Mouse (Mus musculus): ENCODE results near the gene Gm2a. TPM values are rescaled to one million over a fixed set of nuclear protein-coding genes. Genes with fewer than 3 reads are reported as not detected.
"Not testable (repeated sequence)": the region's sequence is repeated elsewhere in the genome, so short reads cannot be mapped to it uniquely, and the experiment has no call there.

The Gm2a gene
- total RNA-seq (2021), result 100 to 1,000 TPM; 232 to 283 TPM
- 146 and 187 TPM in 2 replicates for polyA plus RNA-seq (2012; rRNA removed)
- long read RNA-seq, full-length matches to known transcripts, result 175 of 208 reads
- long read RNA-seq, partial matches to known transcripts, result 31 of 208 reads
- long read RNA-seq, other reads (novel, unspliced or antisense), result 2 of 208 reads

DNA sequence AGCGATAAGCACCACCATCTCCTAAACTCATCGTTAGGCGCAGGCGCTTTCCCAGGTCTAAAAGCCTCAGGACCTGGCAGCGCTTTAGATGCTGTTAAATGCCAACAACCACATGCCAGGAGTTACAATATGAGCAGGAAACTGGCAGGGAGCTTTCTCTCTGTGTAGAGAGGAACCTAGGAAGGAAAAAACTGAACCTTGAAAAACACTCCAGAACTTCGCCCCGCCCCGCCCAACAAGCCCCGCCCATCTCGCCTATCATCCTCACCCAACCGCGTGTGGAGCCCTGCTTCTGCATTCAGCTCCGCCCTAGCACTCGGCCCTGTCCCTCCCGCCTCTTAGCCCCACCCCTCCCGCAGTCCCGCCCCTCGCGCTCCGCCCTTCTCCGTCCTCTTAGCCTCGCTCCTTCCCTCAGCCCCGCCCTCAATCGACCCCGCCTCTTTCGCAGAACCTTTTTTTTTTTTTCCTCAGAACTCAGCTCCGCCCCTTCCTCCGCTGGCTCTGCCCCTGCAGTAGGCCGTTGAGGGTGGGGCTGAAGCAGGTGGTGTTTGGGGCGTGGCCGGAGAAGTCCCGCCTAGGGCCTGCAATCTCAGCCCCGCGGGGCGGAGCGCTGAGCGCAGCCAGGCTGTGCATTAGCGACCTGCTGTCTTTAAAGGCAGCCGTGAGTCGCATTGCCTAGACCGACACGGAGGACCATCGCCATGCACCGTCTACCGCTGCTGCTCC is at the start of gene Gm2a:
Gene Gm2a, plus strand, starts transcription at position 653 of the 726 bp plus-strand sequence.
- DNase-seq, result peak; percentile 98

DNA sequence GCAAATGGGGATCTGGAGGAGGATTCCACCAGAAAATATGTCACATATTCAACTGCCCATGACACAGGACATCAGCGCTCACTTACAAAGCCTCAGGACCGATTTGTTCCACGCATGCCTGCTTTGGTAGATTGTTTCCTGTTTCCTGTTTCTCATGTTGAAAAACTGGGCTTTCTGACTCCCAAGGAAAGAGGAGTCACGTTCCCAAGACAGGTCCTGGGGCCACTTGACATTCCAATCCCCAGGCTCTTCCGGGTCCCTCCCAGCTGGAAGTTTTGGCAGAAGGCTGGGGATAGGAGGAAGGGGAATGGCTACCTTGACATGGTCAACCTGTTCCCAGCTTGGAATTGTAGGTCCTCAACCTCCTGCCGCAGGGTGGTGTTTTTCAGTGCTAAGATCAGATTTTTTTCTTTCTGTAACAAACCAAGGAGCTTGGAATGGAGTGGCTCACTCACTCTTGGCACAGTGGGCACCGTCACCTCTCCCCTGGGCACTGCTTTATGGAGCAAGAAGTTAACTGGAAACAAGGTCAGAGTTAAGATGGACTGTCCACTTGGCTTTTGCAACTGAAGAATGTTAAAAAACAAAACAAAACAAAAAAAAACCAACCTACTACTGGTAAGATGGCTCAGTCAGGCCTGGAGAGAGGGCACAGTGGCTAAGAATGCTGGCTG is 46.9 kb upstream of the Gm2a start:
- DNase-seq, result peak; percentile 39

DNA sequence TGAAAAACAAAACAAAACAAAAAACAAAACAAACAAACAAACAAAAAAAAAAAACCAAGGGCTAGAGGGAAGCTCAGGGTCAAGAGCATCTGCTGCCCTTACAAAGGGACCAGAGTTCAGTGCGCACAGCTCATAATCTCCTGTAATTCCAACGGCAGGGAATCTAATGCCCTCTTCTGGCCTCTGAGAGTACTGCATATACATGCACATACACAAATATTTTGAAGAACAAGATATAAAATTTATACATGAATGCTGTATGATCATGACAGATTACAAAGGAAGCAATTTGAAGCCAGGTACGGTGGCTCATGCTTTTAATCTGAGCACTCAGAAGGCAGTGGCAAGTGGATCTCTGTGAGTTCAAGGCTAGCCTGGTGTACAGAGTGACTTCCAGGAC is 40.4 kb upstream of the Gm2a start:
- no peak for DNase-seq

DNA sequence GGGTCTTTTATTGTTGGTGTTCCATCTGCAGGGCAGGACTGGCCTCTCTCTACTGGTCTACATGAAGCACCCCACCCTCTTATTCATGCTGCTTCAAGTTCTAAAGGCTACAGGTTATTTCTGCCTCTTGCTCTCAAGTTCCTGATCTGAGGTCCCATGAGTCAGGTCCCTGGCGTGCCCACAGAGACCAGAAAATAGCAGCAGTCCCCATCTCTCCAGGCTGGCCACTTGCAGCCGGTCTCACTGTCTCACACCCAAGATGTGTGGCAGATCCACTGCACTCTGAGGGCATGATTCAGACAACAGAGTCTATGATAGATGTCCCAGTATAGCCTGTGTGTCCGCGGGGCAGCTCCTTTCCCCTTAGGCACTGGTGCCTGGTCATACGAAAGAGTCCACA is 37.1 kb upstream of the Gm2a start:
- no peak for DNase-seq

DNA sequence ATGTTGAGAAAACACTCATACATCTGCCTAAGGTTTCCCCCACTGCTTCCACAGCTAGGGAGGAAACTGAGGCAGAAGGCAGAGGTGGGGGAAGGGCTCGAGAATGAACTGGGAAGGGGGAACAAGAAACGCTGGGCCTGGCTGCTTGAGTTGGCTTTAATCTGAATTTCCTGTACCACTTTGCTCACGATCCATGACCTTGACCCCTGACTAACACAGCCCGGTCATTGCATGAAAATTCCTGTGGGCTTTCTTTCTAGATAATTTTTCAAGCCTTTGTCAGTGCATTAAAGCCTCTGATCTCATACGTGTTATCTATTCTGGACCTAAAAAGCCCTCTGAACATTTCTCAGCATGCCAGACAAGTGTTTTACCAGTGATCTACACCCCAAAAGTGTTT is 35.1 kb upstream of the Gm2a start:
- peak; percentile 53 for DNase-seq

DNA sequence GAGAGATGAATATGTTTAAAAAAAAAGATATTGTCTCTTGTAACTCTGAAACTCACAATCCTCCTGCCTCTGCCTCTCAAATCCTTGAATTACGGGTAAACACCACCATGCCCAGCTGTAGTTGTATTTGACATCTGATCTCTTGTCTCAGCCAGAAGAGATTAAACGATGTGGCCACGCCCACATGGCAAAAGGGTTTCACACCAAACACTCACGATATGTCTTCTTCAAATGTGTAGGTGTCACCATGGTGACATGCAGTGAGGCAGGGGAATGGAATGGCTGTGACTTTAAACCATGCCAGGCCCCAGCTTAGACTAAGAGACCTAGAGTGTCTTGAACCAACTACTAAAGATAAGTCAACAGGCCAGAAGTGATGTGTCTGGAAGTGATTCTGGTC is 31.0 kb upstream of the Gm2a start:
- no peak for DNase-seq

DNA sequence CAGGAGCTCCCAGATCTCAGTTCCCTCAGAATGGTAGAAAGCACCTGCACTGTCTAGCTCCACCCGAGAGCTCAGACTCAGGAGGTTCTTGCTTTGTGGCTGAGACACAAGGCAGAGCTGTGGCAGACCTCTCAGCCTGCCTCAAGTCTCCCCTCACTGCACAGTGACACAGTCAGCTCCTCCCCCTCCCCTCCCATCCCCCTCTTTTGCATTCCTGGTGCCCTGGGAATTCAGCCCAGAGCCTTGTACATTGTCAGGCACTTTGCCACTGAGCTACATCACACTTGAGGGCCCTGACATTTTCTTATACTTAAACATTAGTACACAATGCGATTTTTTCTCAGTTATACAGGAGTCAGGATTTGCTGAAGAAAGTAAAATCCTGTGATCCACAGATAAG is 28.9 kb upstream of the Gm2a start:
- DNase-seq, result no peak

DNA sequence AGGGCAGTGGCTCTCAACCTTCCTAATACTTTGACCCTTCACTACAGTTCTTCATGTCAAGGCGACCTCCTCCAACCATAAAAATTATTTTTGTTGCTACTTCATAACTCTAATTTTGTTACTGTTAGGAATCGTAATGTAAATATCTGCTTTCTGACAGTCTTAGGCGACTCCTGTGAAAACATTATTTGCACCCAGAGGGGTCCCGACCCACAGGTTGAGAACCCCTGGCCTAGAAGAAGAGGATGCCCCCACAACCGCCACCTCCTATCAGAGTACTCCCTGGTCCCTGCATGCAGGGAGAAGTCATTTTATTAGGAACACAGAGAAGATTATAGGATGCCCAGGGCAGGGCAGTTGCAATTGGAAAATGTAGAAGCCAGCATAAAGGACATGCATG is 26.6 kb upstream of the Gm2a start:
- no peak for DNase-seq

DNA sequence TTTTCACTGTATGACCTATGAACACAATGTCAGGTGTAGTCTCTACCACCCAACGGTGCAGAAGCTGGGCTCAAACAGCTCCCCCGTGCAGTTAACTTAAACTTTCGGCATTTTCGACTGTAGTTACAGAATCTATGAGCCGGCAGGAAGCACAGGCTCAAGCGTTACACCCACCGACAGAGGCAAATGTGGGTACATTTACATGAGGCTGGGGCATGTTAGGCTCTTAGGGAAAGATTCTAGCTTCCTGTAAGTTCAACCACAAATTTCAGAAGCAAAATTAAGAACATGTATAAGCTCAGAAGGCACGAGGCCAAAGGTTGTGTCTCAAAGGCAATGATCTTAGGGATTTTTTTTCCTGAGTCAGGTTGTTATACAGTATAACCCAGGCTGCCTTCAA is 25.4 kb upstream of the Gm2a start:
- no peak for DNase-seq

DNA sequence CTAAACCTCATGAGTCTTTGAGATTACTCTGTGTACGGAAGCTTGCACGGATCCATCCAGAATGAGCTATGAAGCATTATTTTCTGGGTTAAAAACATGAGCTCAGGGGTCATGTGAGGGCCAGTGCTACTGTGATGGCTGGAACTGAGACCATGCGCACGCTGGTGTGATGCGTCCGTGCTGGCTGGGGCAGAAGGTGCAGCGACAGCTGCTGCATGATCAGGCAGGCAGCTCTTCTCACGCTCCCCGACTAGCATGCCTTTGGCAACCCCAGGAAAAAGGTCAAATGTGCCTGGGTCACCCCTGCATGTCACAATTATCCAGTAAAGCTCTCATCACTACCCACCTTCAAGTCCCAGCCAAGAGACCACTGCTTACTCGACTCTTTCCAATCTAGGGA is 24.7 kb upstream of the Gm2a start:
- DNase-seq, result no peak

DNA sequence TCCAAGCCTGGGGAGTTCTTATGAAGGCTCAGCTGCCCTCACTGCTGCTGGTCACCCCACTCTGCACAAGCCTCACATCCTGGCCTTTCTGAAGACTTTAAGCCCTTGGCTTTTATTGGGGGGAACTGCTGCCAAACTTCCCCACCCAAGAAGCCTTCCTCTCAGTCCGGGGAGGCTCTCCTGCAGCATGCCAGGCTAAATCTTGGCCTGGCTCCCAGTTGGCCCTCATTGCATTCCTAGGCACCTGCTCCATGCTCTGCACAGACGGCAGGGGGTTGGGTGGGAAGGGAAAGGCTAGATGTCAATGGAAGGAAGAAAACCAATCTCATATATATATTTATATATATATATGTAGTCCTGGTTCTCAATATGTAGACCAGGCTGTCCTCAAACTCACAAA is 22.3 kb upstream of the Gm2a start:
- peak; percentile 63 for DNase-seq

DNA sequence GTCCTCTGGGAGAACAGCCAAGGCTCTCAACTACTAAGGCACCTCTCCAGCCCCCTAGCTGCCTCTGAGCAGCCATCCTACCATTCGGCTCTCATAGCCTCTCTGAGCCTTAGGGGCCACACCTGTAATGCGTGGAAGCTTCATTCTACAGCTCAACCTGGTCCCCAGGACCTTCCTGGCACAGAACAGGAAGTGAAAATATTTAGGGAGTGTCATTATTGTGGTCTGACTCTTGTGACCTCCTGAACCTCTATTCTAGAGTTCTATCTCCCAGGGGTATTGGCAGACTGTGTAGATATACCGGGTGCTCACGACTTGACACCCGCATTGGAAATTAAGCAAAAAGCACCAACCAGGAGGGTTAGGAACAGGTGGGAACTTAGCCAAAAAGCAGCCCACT is 21.7 kb upstream of the Gm2a start:
- DNase-seq, result no peak

DNA sequence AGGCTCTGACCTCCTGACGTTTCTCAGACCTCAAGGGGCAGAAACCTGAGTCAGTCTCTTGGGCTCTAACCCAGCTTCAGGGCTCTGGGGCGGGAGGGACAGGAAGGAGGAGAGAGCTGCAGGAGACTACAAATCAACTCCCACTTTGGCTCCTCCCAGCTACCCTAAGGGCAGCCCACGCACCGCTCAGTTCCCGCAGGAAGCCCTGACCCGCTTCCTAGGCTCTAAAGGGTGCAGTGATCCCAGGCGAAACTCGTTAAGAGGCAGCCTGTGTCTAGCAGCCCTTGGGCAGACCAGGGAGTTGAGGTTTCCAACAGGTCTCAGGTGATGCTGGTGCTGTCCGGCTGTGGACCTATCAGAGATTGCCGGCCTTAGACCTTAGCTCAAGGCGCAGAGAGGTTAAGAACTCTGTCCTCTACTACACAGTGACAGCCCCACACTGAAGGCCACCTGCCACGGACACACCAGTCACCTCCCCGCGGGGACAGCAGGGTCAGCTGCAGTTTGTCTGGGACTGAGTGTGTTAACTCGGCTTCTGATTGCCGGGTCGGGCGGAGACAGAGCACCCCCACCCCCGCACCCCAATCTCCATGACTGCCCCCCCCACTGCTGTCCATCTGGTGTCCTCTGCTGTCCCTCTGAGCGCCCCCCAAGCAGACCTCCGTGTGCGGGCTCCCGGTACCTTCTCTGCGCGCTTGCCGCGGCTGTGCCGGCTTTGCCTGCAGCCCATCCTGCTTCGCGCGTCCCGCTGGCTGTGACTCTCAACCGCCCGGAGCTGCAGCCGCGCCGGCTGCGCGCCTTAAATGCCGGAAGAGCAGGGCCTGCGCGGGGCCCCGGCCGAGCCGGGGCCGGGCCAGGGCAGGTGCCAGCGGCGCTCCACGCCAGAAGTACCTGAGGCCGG is 20.3 kb upstream of the Gm2a start, which contains the start of gene Ccdc69:
Gene Ccdc69, minus strand, starts transcription at position 801 of the 901 bp plus-strand sequence.
- peak; percentile 89 for DNase-seq

DNA sequence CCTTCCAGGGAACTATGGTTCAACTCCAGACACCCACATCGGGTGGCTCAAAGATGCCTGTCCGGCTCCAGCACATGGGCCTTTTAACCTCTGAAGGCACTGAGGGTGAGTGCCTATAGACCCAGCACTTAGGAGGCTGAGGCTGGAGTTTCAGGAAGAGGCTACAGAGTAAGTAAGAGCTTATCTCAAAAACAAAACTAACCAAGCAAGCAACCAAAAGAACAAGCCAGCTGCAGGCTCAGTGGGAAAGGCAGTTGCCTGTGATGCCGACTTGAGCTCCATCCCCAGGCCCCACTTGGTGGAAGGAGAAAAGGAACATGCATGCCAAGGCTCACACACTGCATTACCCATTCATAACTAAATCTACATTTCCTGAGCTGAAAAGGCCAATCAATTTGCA is 19.4 kb upstream of the Gm2a start:
- no peak for DNase-seq

DNA sequence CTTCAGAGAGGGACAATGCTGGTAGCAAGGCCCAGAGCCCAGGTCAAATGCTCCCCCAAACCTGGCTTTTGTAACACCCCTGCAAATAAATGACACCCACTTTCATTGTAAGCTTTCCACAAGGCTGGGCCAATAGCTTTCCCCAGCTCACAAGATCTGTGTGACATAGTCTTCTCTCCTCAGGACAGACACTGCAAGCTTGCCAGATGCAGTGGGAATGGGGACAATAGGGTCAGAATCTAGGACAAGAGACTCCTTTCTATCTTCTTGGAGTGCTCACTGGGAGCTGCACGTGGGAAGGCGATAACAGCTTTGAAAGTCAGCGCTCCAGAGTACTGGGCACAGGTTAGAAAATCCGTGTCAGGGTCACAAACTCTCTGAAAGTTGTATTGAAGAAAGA is 18.7 kb upstream of the Gm2a start:
- no peak for DNase-seq

DNA sequence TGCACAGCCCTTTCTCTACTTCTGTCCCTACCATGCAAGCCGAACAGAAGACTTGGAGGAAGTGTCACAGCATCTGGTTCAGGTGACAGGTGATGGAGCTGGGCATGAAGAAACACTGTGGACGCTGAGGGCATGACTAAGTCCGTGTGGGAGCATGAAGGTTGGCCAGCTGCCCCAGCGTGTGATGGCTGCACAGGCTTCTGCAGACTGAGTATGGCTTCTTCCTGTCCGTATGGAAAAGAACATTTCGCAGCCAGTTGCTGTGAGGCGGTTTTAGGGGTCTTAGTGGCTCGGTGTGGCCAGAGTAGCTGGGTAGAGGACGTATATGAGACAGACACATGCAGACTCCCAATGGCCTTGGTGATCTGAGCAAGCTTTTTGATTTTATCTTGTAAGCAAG is 16.7 kb upstream of the Gm2a start:
- peak; percentile 63 for DNase-seq

DNA sequence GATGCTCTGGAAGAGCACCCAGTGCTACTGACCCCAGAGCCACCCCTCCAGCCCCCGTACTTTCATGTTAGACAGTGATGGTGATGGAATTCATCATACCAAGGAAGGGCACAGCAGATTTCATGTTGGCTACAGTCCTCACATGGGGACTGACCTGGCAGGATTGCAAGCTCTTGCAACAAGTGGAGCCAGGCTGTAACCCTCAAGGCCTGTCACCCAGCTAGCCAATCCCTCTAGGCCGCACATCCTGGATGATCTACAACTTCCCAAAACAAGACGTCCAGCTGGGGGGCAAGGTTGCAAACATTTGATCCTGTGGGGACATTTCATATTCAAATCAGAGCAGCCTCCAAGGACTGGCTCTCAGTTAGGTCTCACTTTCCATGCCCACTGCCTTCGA is 13.3 kb upstream of the Gm2a start:
- DNase-seq, result peak; percentile 81

DNA sequence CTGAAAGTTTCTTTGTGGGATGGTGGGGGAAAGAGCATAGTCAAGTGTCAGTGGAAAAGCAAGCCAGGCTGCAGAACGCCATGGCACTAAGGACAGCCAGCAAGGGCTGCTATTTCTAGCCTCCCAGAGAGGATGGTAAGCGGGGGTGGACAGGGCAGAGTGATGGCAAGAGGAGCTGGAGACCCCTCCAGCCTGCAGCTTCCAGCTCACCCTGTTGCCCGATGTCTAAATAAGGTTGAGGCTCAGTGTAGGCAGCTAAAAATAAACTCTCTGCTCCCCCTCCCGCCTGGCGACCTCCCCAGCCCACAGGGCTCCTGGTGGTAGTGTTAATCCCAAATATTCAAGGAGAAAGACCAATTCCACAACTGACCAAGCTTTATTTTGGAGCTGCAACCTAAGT is 12.5 kb upstream of the Gm2a start:
- DNase-seq, result no peak

DNA sequence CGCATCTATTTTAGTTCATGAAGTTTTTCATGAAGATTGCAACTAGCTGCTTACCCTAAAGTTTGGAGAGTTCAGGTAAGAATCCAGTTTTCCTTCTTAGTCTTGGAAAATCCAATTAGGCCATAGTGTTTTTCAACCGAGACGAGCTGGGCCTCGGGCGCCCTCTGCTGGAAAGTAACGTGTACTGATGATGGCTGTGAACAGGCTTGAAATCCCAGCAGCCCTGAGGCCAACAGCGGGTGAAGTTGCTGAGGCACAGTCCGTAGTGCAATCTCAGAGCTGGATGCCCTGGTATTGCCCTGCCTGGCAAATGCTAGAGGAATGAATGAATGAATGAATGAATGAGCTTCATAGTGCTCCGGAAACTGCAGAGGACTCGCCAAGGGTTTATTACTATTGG is 10.9 kb upstream of the Gm2a start:
- peak; percentile 68 for DNase-seq

DNA sequence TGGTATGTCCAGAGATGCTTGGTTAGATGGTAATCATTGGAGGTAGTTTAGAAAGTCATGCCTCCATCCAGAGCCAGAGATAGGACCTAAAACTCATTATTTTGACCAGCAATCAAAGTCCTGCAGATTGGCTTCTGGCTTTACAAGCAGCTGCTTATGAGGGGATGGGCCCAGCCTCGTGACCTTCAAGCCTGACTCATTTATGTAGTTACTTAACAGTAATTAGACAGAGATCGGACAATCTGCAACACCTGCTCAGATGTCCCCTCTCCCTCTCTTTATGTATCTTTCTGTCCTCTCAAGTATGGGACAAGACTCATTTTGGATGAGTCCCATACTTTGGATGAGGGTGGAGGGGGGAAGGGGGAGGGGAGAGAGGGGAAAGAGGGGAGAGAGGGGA is 8.0 kb upstream of the Gm2a start:
- no peak for DNase-seq

DNA sequence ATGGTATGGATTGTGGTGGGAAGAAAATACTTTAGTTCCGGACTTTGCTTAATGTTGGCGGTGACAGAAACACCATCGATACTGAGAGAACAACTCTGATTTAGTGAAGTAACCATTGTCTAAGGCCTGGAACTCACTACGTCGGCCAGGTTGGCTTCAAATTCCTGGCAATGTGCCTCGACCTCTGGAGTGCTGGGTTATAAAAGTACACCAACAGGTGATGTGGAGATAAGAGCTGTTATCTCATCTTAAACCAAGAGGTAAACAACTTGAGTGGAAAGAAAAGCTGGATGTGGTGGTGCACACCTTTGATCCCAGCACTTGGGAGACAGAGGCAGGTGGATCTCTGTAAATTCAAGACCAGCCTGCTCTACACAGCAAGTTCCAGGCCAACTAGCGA is 4.8 kb upstream of the Gm2a start:
- no peak for DNase-seq

DNA sequence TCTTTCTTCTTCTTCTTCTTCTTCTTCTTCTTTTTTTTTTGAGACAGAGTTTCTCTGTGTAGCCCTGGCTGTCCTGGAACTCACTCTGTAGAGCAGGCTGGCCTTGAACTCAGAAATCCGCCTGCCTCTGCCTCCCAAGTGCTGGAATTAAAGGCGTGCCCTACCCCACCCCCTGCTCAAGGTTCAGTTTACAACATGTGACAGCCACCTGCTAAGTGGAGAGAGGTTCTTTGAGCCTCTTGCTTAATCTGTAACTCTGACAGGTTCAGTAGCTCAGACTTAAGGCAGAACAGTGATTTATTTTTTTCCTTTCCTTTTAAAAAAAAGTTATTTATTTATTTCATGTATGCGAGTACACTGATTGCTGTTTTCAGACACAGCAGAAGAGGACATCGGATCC is 1.6 kb upstream of the Gm2a start:
- DNase-seq, result not testable (repeated sequence)

Data from adrenal gland, adult 2 months (tissue).